Mouse (Mus musculus): ENCODE data around the gene Leng1.

Leng1 gene

GRCm38 (mm10) chr7:3691919-3692318 lies 26.3 kb upstream of the Leng1 start:
- no peak for DNase-seq

- peak; percentile 66 for DNase-seq
Measured at GRCm38 (mm10) chr7:3685400-3686187, 20.0 kb upstream of the Leng1 start.

GRCm38 (mm10) chr7:3684698-3685097 lies 19.1 kb upstream of the Leng1 start:
- no peak for DNase-seq

- DNase-seq, result no peak
Measured at GRCm38 (mm10) chr7:3683908-3684550, 18.4 kb upstream of the Leng1 start.

GRCm38 (mm10) chr7:3677342-3677741 lies 11.7 kb upstream of the Leng1 start, which contains the start of gene Tmc4:
TSS of gene Tmc4 (minus strand) at chr7:3677553.
- no peak for DNase-seq

GRCm38 (mm10) chr7:3676371-3676770 lies 10.7 kb upstream of the Leng1 start:
- no peak for DNase-seq

GRCm38 (mm10) chr7:3675228-3675548 lies 9.5 kb upstream of the Leng1 start:
- DNase-seq, result no peak

- DNase-seq, result peak; percentile 78
Measured at GRCm38 (mm10) chr7:3674507-3675227, 9.0 kb upstream of the Leng1 start.

GRCm38 (mm10) chr7:3666921-3667391 lies 1.3 kb upstream of the Leng1 start:
- no peak for DNase-seq

GRCm38 (mm10) chr7:3664524-3665214 lies 971 bp downstream of the Leng1 start:
- DNase-seq, result no peak

- DNase-seq, result no peak
Measured at GRCm38 (mm10) chr7:3658578-3658977, 7.1 kb downstream of the Leng1 start.

GRCm38 (mm10) chr7:3656966-3657365 lies 8.7 kb downstream of the Leng1 start:
- DNase-seq, result no peak

- no peak for DNase-seq
Measured at GRCm38 (mm10) chr7:3646641-3647040, 19.0 kb downstream of the Leng1 start.

- no peak for DNase-seq
Measured at GRCm38 (mm10) chr7:3646188-3646587, 19.5 kb downstream of the Leng1 start.

GRCm38 (mm10) chr7:3645488-3646025 lies 20.1 kb downstream of the Leng1 start:
- no peak for DNase-seq

- peak; percentile 99 for DNase-seq
Measured at GRCm38 (mm10) chr7:3644672-3645487, 20.8 kb downstream of the Leng1 start, which contains the start of gene Cnot3. TSS of gene Cnot3 (plus strand) at chr7:3645268.

- no peak for DNase-seq
Measured at GRCm38 (mm10) chr7:3644348-3644671, 21.3 kb downstream of the Leng1 start.

GRCm38 (mm10) chr7:3643843-3644242 lies 21.8 kb downstream of the Leng1 start:
- no peak for DNase-seq

GRCm38 (mm10) chr7:3643412-3643811 lies 22.2 kb downstream of the Leng1 start:
- no peak for DNase-seq

- DNase-seq, result no peak
Measured at GRCm38 (mm10) chr7:3630478-3630815, 35.2 kb downstream of the Leng1 start.

- peak; percentile 89 for DNase-seq
Measured at GRCm38 (mm10) chr7:3629543-3630477, 35.8 kb downstream of the Leng1 start, which contains the start of the genes Tfpt and Prpf31. TSS of gene Tfpt (minus strand) at chr7:3629929. TSS of gene Prpf31 (plus strand) at chr7:3629985.
